18 mouse cellular contexts compared by ENCODE assay signal in genomic region chr1:38387438-38387837, GRCm38 (mm10).
"Had no signal": no experiment of that assay in that cellular context is flagged by ENCODE, and none has a peak within 500 bp of the region (broad histone marks: within the 10 kb centered on the region; RNA-seq: fewer than 3 reads in every experiment).

No protein-coding gene starts in this region.

- ATAC-seq: liver, postnatal 0 days; lung, postnatal 0 days; midbrain, embryonic 13.5 days; midbrain, embryonic 15.5 days had no signal

- H3K9me3 ChIP-seq: lung, embryonic 15.5 days; megakaryocyte, embryonic 14.5 days; midbrain, embryonic 13.5 days; midbrain, embryonic 15.5 days; neural tube, embryonic 12.5 days; stomach, embryonic 15.5 days had no signal

- H3K27ac ChIP-seq: lung, embryonic 15.5 days; macrophage; midbrain, embryonic 13.5 days; midbrain, embryonic 15.5 days; neural tube, embryonic 12.5 days; stomach, embryonic 15.5 days; stomach, postnatal 0 days had no signal

- H3K36me3 ChIP-seq: lung, embryonic 15.5 days; midbrain, embryonic 13.5 days; midbrain, embryonic 15.5 days; neural tube, embryonic 12.5 days; stomach, embryonic 15.5 days had no signal

- H3K27me3 ChIP-seq: lung, embryonic 15.5 days; midbrain, embryonic 13.5 days; midbrain, embryonic 15.5 days; neural tube, embryonic 12.5 days; stomach, embryonic 15.5 days had no signal

- H3K4me3 ChIP-seq: lung, embryonic 15.5 days; megakaryocyte, embryonic 14.5 days; midbrain, embryonic 13.5 days; midbrain, embryonic 15.5 days; neural tube, embryonic 12.5 days; stomach, embryonic 15.5 days had no signal

- H3K9ac ChIP-seq: liver, postnatal 0 days; lung, embryonic 15.5 days; midbrain, embryonic 13.5 days; midbrain, embryonic 15.5 days; neural tube, embryonic 12.5 days; stomach, embryonic 15.5 days had no signal

- H3K4me2 ChIP-seq: lung, embryonic 15.5 days; midbrain, embryonic 11.5 days; midbrain, embryonic 13.5 days; midbrain, embryonic 15.5 days; neural tube, embryonic 12.5 days; stomach, embryonic 15.5 days had no signal

- DNase-seq: liver, postnatal 0 days; lung, adult 2 months; lung, postnatal 14 days; lung, postnatal 36 days; right cerebral cortex, postnatal 14 days; thymus, adult 2 months; thymus, postnatal 25 days; thymus, postnatal 4 days had no signal
